Mouse (Mus musculus): ENCODE measurements around the gene Prkacb.
"Not testable (repeated sequence)": the region's sequence is repeated elsewhere in the genome, so short reads cannot be mapped to it uniquely, and the experiment has no call there.

The Prkacb gene

GRCm38 (mm10) chr3:146778913-146779312 is 33.9 kb downstream of the Prkacb start:
- no peak for DNase-seq (ENCODE audit: low read depth, low spot score)

DNA sequence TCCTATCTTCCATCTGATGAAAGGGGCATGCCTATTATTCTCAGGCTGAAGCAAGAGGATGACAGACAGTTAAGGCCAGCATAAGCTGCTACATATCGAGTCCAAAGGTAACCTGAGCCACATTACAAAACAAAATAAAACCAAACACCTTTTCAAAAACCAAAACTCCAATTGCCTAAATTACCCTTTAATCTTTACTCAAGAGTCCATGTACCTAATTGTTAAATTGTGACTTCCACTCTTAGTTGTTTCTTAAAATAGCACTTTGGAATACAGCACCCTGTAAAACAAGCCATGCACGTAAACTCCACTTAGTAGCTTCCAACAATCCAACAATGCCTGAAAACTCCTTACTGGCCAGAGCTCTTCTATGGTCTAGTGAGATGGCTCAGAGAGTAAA is 34.3 kb downstream of the Prkacb start:
- no peak for DNase-seq (ENCODE audit: low read depth, low spot score)

DNA sequence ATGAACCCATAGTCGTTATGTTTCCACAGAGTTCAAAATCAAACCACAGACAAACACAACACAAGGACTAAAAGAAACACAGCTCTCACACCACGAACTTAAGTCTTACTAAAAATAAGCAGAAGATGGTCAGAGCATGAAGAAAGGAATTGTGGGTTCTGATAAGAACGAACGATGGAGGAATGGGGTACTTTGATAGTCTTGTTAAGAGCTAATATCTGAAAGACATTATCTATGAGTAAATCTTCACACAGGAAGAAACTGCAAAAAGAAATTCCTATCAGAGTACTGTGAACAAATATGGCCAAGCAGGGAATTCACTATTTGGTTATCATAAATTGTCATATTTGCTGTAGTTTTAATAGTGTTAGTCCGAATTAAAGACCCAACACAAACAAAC is 36.1 kb downstream of the Prkacb start:
- no peak for DNase-seq (ENCODE audit: low read depth, low spot score)

GRCm38 (mm10) chr3:146770853-146771252 is 41.9 kb downstream of the Prkacb start:
- DNase-seq (ENCODE audit: low read depth, low spot score), result no peak

- DNase-seq (ENCODE audit: low read depth, low spot score), result no peak
Observed at GRCm38 (mm10) chr3:146769940-146770659, 42.7 kb downstream of the Prkacb start.

DNA sequence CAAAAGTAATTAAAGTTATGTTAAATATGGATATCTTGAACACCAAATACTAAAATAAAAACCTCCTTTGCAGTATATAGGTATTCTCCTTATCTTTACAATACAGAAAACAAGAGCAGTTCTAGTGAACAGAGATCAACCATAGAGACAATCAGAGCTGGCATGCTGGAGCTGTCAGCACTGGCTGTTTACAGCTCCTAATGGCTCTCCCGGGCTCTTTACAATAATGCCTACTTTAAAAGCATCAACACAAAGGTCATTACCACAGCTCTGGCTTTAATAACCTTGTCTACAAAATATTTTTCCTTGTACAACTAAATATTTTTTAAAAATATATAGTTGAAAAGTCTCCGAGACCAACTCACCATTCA is 43.2 kb downstream of the Prkacb start:
- no peak for DNase-seq (ENCODE audit: low read depth, low spot score)

GRCm38 (mm10) chr3:146768921-146769320 is 43.9 kb downstream of the Prkacb start:
- DNase-seq (ENCODE audit: low read depth, low spot score), result no peak

GRCm38 (mm10) chr3:146768360-146768759 is 44.4 kb downstream of the Prkacb start:
- no peak for DNase-seq (ENCODE audit: low read depth, low spot score)

- no peak for DNase-seq (ENCODE audit: low read depth, low spot score)
Observed at GRCm38 (mm10) chr3:146766701-146767181, 46.0 kb downstream of the Prkacb start.

- DNase-seq (ENCODE audit: low read depth, low spot score), result no peak
Observed at GRCm38 (mm10) chr3:146766071-146766605, 46.7 kb downstream of the Prkacb start.

GRCm38 (mm10) chr3:146764871-146765529 is 47.8 kb downstream of the Prkacb start:
- no peak for DNase-seq (ENCODE audit: low read depth, low spot score)

DNA sequence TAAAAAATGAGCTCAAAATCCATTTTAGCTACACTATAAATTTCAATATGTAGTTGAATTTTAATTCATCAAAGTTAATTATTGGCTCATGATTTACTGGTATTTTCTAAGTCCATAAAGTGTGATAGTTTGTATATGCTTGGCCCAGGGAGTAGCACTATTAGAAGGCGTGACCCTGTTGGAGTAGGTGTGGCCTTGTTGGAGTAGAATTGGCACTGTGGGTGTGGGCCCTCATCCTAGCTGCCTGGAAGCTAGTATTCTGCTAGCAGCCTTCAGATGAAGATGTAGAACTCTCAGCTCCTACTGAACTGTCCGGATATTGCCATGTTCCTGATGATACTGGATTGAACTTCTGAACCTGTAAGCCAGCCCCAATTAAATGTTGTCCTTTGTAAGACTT is 49.7 kb downstream of the Prkacb start:
- not testable (repeated sequence) for DNase-seq (ENCODE audit: low read depth, low spot score)

DNA sequence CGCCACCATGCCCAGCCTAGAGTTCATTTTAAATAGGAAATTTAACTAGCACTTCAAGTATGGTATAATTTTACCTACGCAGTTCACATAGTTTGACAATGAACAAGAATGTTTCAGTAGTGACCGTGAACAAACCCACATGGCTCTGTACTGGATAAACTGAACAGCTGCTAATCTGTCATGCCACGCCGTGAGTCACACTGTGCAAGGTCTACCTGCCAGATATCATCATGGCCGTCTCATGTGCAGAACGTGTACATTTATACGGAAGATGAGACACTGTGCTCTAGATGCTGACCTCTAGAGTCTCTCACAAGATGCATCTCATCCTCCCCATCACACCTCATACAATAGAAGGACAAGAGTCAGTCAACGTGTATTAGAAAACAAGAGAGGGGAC is 51.5 kb downstream of the Prkacb start:
- no peak for DNase-seq (ENCODE audit: low read depth, low spot score)

DNA sequence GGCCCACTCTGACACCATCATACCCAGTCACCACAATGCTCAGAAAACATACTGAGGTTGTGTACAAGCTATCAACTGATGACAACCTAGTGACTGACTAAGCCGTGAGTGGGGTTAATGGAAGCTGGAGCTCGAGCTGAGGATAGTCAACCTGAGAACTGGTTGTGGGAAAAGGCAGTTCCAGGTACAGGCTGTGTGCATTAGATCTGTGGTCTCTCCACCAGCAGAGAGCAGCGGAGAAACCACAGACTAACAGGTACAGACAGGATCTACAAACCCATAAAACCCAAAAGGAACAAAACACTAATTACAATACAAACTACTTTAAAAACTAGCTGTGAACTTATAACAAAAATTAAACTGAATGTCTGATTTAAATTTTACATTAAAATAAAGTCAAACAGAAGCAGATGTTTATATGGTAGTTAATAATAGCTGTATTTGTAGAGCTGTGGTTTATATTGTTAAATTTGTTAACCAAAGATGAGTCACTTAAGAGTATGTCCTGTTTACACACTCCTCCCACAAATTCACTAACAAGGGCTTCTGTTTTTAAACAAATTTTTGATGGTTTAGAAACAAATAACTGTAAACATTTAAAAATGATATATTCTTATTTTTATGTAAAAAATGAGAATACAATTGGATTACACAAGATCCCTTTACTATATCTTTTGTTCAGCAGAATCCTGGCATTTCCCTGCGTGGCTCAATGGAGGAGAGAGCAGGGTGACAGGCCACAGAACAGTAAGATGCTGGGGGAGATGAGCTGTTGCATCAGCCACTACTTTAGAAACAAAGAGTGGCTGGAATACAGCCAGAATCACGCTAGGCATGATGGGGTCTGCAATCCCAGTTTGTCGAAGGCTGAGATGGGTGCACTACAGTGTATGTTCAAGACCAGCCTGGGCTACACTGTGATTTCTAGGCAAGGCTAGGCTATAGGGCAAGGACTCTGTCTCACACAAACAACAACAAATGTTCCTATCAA is 54.5 kb downstream of the Prkacb start:
- no peak for DNase-seq (ENCODE audit: low read depth, low spot score)

- no peak for DNase-seq (ENCODE audit: low read depth, low spot score)
Observed at GRCm38 (mm10) chr3:146754270-146754669, 58.5 kb downstream of the Prkacb start.

GRCm38 (mm10) chr3:146741564-146742202 is 71.1 kb downstream of the Prkacb start:
- DNase-seq (ENCODE audit: low read depth, low spot score), result no peak

DNA sequence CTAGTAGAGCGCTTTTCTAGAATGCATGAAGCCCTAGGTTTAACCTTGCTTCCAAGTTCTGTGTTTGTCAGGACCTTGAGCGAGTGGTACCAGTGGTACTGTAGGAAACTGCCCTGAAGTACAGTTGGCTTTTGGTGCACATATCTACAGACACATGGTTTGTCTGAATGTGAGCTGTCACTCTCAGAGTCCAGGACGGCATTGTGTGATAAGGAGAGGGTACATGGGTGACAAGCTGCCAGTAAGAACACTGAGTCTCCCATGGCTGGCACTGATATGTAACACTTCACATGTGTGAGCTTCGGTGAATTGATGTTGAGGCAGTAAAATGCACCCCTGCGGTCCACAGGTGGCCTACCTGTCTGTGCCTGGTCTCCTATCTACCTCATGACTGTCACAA is 71.6 kb downstream of the Prkacb start:
- DNase-seq (ENCODE audit: low read depth, low spot score), result no peak

GRCm38 (mm10) chr3:146736186-146736585 is 76.6 kb downstream of the Prkacb start:
- not testable (repeated sequence) for DNase-seq (ENCODE audit: low read depth, low spot score)

GRCm38 (mm10) chr3:146735657-146736056 is 77.1 kb downstream of the Prkacb start:
- no peak for DNase-seq (ENCODE audit: low read depth, low spot score)

GRCm38 (mm10) chr3:146734907-146735629 is 77.7 kb downstream of the Prkacb start:
- no peak for DNase-seq (ENCODE audit: low read depth, low spot score)

DNA sequence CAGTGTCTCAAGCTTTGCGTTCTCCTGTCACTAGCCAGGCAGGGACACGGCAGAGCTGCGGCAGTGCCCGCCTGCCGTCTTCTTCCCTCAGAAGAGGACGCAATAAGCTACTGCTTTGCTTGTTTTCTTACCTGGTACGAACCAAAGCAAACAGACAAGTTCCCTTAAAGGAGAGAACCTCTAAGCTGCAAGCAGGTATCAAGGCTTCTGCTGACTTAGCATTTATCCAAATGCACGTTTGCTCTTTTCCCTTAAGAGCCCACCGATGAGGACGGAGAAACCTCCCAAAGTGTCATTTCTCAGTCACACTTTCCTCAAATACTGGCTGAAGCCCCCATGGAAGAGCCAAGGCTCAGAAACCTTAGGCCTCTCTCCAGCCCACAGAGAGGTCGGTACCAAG is 81.3 kb downstream of the Prkacb start:
- no peak for DNase-seq (ENCODE audit: low read depth, low spot score)
